Mouse (Mus musculus) limb, embryonic 14.5 days (tissue): ENCODE data around the gene Wdr74. TPM values are rescaled to one million over a fixed set of nuclear protein-coding genes. Genes with fewer than 3 reads are reported as not detected.

Experiments used
- ATAC-seq: fragments of 200-750 bp; cut with Nextera tagmentation; 2 replicates; pipeline ENCODE4 v1.8.0; 2017; ENCODE audit warnings: low read depth, moderate number of reproducible peaks, moderate TSS enrichment; ENCODE audit not compliant: low FRiP score
- DNase-seq: peaks from one replicate; pipeline ENCODE4 v3.0.0-alpha.2; 2015; ENCODE audit warnings: low spot score
- H3K27ac ChIP-seq: fragments of 300-500 bp; sonication (generic); replicated peaks from 2 replicates; pipeline ENCODE4 v1.5.1; 2014; ENCODE audit warnings: low read depth, mild to moderate bottlenecking, low read length, moderate library complexity, mixed read lengths
- H3K27me3 ChIP-seq: fragments of 300-500 bp; sonication (generic); 2 replicates; pipeline ENCODE4 v1.6.1; 2014; ENCODE audit warnings: low read length, mixed read lengths; ENCODE audit not compliant: control insufficient read depth, insufficient read depth
- H3K36me3 ChIP-seq: fragments of 300-500 bp; sonication (generic); 2 replicates; pipeline ENCODE4 v1.6.1; 2014; ENCODE audit warnings: mild to moderate bottlenecking, low read length, moderate library complexity, mixed read lengths; ENCODE audit not compliant: control insufficient read depth, insufficient read depth
- H3K4me1 ChIP-seq: fragments of 300-500 bp; sonication (generic); 2 replicates; pipeline ENCODE4 v1.6.1; 2014; ENCODE audit warnings: antibody characterized with exemption, low read length, mixed read lengths; ENCODE audit not compliant: control insufficient read depth, insufficient read depth
- H3K4me2 ChIP-seq: fragments of 300-500 bp; sonication (generic); replicated peaks from 2 replicates; pipeline ENCODE4 v1.6.1; 2014; ENCODE audit warnings: low read depth, mild to moderate bottlenecking, low read length, moderate library complexity; ENCODE audit not compliant: severe bottlenecking
- H3K4me3 ChIP-seq: fragments of 300-500 bp; sonication (generic); replicated peaks from 2 replicates; pipeline ENCODE4 v1.5.1; 2014; ENCODE audit warnings: low read length
- H3K9ac ChIP-seq: fragments of 300-500 bp; sonication (generic); 2 replicates; pipeline ENCODE4 v1.6.1; 2014; ENCODE audit warnings: mild to moderate bottlenecking, low read depth, low read length, moderate library complexity; ENCODE audit not compliant: severe bottlenecking
- H3K9me3 ChIP-seq: fragments of 300-500 bp; sonication (generic); 2 replicates; pipeline ENCODE4 v1.6.1; 2016; ENCODE audit warnings: low read length; ENCODE audit not compliant: control insufficient read depth
- POLR2A ChIP-seq: fragments of 200-500 bp; IDR thresholded peaks from 2 replicates; pipeline ENCODE4 v1.8.0; 2012; ENCODE audit warnings: inconsistent platforms, mild to moderate bottlenecking, moderate library complexity, borderline replicate concordance; ENCODE audit not compliant: insufficient read depth, insufficient read length; ENCODE audit errors: extremely low read depth
- WGBS: fragments of 180-500 bp; shearing (Covaris S2); extraction: QIAGEN DNeasy Blood & Tissue Kit; methylation state at CpG from one replicate; pipeline ENCODE4 v1.1.7; 2014; 5-methylcytosine and 5-hydroxymethylcytosine counted together
- polyA plus RNA-seq, 2 experiments: library from polyadenylated mRNA; depleted of rRNA in 1 of 2; stranded (reverse) in 1 of 2; unstranded in 1 of 2; fragments of >200 nt; fragmentation: Nextera tagmentation in 1 of 2; extraction: Ambion mirVana in 1 of 2; gene quantifications; 2 replicates each; pipeline versions ENCODE4 v1.2.1 to v1.2.3; 2012 to 2014

The Wdr74 gene
- polyA plus RNA-seq, 2 experiments, result 66.6 to 87.2 TPM

- Histone ChIP-seq H3K4me3 (no peak overlapping the region), H3K27ac (no peak overlapping the region), H3K27me3 (no peaks in the 10 kb centered on the region), H3K9me3 (no peaks in the 10 kb centered on the region), H3K4me1 (no peaks in the 10 kb centered on the region), H3K36me3 (peaks cover 13% of the 10 kb centered on the region), H3K9ac (no peak overlapping the region), H3K4me2 (no peak overlapping the region)
- DNase-seq, result no peak
- no peak for ATAC-seq
- no peak for TF ChIP-seq POLR2A
- WGBS, result 62% methylated on average over 3 of the region's 3 CpGs
Measured at GRCm38 (mm10) chr19:8702458-8702857, 33.2 kb upstream of the Wdr74 start.

- ATAC-seq, result no peak
Measured at GRCm38 (mm10) chr19:8703571-8703970, 32.1 kb upstream of the Wdr74 start.

GRCm38 (mm10) chr19:8705026-8705708, 30.5 kb upstream of the Wdr74 start:
- no peak for TF ChIP-seq POLR2A
- Histone ChIP-seq H3K27ac (no peak overlapping the region), H3K36me3 (peaks cover 40% of the 10 kb centered on the region), H3K9me3 (no peaks in the 10 kb centered on the region), H3K4me2 (no peak overlapping the region), H3K9ac (no peak overlapping the region), H3K4me3 (no peak overlapping the region), H3K4me1 (no peaks in the 10 kb centered on the region), H3K27me3 (no peaks in the 10 kb centered on the region)
- ATAC-seq, result no peak
- DNase-seq, result no peak
- 77% methylated on average over 6 of the region's 6 CpGs for WGBS

More at GRCm38 (mm10) chr19:8703571-8703970, 32.1 kb upstream of the Wdr74 start:
- Histone ChIP-seq H3K4me2 (no peak overlapping the region), H3K36me3 (peaks cover 25% of the 10 kb centered on the region), H3K9ac (no peak overlapping the region), H3K4me1 (no peaks in the 10 kb centered on the region), H3K27ac (no peak overlapping the region), H3K27me3 (no peaks in the 10 kb centered on the region), H3K4me3 (no peak overlapping the region), H3K9me3 (no peaks in the 10 kb centered on the region)
- TF ChIP-seq POLR2A, result no peak
- no peak for DNase-seq
- WGBS, result 67% methylated on average over 3 of the region's 4 CpGs

GRCm38 (mm10) chr19:8706132-8706667, 29.4 kb upstream of the Wdr74 start:
- Histone ChIP-seq H3K9me3 (no peaks in the 10 kb centered on the region), H3K36me3 (peaks cover 50% of the 10 kb centered on the region), H3K4me2 (no peak overlapping the region), H3K4me3 (no peak overlapping the region), H3K27me3 (no peaks in the 10 kb centered on the region), H3K9ac (no peak overlapping the region), H3K4me1 (peaks cover 9% of the 10 kb centered on the region), H3K27ac (no peak overlapping the region)
- DNase-seq, result no peak
- no peak for TF ChIP-seq POLR2A
- ATAC-seq, result no peak
- 73% methylated on average over 6 of the region's 7 CpGs for WGBS

- Histone ChIP-seq H3K36me3 (peaks cover 57% of the 10 kb centered on the region), H3K4me1 (peaks cover 16% of the 10 kb centered on the region), H3K4me2 (no peak overlapping the region), H3K27ac (no peak overlapping the region), H3K9ac (no peak overlapping the region), H3K27me3 (no peaks in the 10 kb centered on the region), H3K9me3 (no peaks in the 10 kb centered on the region), H3K4me3 (no peak overlapping the region)
- TF ChIP-seq POLR2A, result no peak
- DNase-seq, result no peak
- ATAC-seq, result no peak
- 96% methylated on average over 7 of the region's 7 CpGs for WGBS
Measured at GRCm38 (mm10) chr19:8706930-8707329, 28.7 kb upstream of the Wdr74 start.

GRCm38 (mm10) chr19:8708954-8709353, 26.7 kb upstream of the Wdr74 start:
- Histone ChIP-seq H3K9me3 (no peaks in the 10 kb centered on the region), H3K36me3 (peaks cover 62% of the 10 kb centered on the region), H3K4me1 (peaks cover 24% of the 10 kb centered on the region), H3K9ac (no peak overlapping the region), H3K27me3 (no peaks in the 10 kb centered on the region), H3K4me2 (no peak overlapping the region), H3K4me3 (no peak overlapping the region), H3K27ac (no peak overlapping the region)
- ATAC-seq (no peak), DNase-seq (no peak)
- 95% methylated on average over 8 of the region's 8 CpGs for whole genome bisulfite sequencing
- TF ChIP-seq POLR2A, result no peak
